Mouse (Mus musculus) fibroblast of lung, adult 2 months (primary cell): Measurements from ENCODE around the gene Slc7a7.
A peak's percentile ranks its signal among the peaks of the same experiment; 100 is the strongest.
"Not testable (repeated sequence)": the region's sequence is repeated elsewhere in the genome, so short reads cannot be mapped to it uniquely, and the experiment has no call there.

Source experiments
- DNase-seq: peaks from one replicate; pipeline ENCODE4 v3.0.0-alpha.2; 2011; ENCODE audit warnings: low read depth

Slc7a7 gene

DNA sequence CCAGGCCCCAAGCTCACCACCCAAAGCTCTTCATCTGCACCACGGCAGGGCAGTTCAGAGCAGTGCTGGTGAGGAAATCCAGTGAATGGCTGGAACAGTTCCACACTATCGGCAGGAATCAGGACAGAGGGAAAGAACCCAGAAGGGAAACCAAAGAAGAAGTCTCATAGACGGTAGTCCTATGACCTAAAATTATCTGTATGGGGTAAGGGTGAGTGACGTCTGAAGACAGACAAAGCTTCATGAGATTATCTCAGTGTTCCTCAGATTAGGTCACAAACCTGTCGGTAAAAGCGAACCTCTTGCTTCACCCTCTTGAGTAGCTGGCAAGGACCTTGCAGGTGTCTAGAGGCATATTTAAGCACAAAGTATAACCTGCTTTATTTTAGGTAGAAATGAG is 40.4 kb downstream of the Slc7a7 start:
- DNase-seq: no peak

- DNase-seq: no peak
Measured at GRCm38 (mm10) chr14:54375916-54376315, 41.7 kb downstream of the Slc7a7 start.

DNA sequence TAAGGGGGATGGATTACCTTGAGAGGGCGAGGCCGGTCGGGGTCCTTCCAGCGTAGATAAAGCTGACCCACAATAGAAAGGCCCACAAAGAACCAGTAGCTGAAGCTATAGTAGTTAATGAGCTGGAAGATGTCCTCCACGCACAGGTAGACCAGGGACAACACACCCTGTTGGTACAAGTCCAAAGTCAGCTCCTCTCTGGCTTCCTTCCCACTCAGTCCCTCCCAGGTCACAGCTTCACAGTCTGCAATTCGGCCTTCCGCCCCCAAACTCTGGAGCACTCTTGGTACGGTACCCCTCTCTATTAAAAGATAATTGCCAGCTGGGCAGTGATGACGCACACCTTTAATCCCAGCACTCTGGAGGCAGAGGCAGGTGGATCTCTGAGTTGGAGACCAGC is 44.7 kb downstream of the Slc7a7 start:
- no peak for DNase-seq

DNA sequence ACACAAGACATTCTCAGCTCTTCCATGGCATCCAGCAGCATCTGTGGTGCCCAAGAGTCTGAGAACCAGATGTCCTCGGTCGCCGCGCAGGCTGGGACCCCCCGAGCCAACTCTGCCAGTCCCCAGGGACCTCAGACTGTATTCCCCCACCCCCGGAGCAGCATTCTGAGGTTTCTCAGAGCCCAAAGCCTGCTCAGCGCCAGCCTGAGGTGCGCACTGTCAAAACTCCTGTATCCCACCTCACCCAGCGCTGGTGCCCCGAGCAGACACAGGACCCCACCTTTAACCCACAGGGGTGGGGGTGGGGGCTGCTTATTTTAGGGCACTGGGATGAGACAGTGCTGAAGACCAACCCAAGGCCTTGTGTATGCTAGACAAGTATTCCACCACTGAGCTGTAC is 46.1 kb downstream of the Slc7a7 start:
- DNase-seq: no peak

DNA sequence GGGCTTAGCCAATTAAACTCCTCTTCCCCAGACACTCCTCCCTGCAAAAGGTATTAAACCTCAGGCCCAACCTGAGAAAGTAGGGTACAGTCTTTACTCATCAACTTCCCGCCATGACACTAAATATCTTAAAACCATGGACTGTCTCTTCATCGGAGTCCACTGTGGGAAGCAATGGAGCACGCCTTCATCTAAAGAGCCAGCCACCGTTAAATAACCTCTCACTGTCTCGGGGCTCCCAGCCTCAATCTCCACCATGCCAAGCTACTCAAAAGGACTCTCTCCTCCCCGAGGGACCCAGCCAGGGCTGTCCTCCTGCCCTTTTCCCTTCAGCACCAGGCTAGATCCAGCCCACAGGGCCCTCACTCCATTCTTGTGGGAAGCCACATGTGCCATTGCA is 47.0 kb downstream of the Slc7a7 start:
- DNase-seq: no peak

- DNase-seq: no peak
Measured at GRCm38 (mm10) chr14:54369372-54369771, 48.2 kb downstream of the Slc7a7 start.

DNA sequence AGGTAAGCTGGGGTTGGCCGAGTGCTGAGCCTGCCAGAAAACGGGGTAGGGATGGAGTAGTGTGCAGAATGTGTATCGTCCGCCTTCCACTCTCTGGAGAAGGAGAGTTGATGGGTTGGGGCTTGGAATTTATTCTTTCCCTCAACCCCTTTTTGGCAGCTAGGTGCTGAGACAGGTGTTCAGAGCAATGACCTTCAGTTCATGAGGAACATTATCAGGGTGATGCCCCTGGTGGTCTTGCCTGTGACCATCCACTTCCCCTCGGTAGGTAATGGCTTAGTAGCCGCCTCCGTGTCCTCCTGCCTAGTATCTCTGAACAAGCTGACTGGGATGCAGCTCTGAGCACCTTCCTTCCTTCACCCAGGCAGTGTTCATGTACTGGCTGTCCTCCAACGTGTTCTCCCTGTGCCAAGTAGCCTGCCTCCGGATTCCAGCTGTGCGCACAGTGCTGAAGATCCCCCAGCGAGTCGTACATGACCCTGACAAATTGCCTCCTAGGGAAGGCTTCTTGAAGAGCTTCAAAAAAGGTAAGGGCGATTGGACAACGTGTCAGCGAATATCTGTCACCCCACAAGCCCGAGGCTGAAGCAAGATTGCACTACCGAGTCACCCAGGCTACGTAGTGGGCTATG is 50.0 kb downstream of the Slc7a7 start:
- DNase-seq: no peak

GRCm38 (mm10) chr14:54366581-54366980 is 51.0 kb downstream of the Slc7a7 start:
- DNase-seq: no peak

DNA sequence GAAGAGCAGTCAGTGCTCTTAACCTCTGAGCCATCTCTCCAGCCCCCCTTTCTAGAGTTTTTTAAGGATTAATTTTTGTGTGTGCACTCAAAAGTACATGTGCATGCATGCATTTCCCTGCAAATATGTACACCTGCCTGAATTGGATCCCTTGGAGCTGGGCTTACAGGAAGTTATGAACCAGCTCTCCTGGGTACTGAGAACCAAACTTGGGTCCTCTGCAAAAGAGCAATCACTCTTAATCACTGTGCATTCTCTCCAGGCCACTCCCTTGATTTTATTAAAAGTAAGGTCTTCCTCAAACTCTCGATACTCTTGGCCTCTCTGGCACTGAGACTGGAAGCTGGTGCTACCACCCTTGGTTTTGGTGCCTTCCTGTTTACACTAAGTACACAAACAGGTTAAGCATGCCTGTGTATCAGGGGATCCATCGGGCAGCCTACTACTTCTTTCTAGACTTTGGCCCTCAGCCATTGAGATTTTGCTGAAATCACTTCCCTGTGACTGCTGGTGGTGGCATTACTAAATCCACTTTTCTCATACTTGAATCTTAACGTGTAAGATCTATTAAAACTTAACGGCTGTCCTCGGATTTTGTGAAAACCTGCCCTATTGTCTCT is 52.4 kb downstream of the Slc7a7 start:
- no peak for DNase-seq

GRCm38 (mm10) chr14:54363156-54363555 is 54.4 kb downstream of the Slc7a7 start:
- no peak for DNase-seq

DNA sequence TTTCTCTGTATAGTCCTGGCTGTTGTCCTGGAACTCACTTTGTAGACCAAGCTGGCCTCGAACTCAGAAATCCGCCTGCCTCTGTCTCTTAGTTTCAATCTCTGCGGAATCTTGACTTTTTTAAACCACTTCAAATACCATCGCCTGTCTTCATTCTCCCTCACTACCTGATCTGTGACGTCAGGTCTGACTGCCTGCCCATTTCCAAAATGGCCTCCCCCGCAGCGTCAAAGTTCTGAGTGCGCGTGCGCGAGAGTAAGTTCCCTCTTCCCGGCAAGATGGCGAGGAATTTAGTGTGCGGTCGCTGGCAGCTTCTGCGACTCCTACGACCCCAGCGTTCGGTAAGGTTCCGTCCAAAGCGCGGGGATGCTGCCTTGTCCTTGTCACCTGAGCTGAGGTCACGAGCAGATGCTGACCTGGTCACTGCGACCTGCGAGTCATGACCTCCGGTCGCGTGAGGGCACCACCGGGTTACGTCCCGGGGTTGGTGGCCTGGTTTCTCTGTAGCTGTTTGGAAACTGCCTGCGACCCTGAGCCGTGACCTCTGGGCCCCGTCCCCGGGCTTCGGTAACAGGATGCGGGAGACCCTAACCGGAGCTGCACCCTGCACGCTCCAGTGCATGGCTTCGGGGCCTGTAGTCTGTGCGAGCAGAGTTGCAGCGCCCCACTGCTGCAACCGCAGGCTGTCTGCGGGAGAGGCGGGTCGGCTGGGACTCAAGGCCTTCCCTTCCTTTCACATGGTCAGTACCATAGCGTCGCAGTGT is 56.8 kb downstream of the Slc7a7 start, which contains the start of gene Oxa1l:
Gene Oxa1l, plus strand, starts transcription at position 258 of the 764 bp plus-strand sequence.
- DNase-seq: peak; percentile 85

DNA sequence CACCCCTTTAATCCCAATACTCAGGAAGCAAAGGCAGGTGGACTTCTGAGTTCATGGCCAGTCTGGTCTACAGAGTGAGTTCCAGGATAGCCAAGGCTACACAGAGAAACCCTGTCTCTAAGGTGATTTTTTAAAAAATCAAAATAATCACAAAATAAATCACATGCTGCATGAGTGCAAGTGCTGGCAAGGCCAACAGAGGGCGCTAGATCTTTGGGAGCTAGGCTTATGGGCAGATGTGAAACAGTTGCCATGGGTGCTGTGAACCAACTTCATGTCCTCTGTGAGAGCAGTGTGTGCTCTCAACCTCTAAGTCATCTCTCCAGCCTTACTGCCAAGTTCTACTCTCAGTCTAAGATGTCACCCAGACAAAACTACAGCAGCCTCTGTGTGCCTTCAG is 63.2 kb downstream of the Slc7a7 start:
- no peak for DNase-seq

DNA sequence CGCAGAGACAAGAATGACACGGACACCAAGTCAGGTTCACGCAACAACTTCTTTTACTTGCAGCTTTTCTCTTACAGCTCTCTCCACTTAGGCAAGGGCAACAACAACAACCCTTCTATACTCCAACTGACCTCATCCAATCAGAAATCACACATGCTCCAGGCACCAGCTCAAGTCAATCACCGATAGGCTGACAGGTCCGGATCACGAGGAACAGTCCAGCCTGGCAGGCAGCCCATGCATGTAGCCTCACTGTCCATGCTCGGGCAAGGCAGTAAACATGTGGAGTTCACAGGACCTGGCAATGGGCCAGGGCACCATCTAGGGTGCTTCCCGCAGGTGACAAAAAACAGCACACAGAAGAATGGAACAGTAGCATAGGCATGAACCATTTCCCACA is 65.3 kb downstream of the Slc7a7 start:
- no peak for DNase-seq

GRCm38 (mm10) chr14:54350773-54351541 is 66.6 kb downstream of the Slc7a7 start:
- not testable (repeated sequence) for DNase-seq

DNA sequence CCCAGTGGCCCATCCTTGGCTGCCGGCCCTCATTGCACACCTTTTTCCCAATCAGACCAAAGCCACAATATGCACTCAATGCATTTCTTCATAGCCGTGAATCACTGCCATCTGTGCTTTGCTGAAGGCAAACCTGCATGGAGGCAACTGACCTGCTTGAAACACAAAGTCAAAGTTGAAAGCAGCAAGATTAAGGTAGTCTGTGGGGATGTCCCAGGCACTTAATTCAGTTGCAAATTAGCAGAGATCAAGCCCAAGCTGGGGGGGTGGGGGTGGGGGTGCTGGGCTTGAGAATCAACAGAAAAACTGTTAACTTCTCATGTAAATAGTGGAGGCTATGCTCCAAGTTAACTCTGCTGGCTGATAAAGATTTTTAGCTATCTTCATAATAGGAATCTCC is 75.8 kb downstream of the Slc7a7 start:
- DNase-seq: not testable (repeated sequence)

GRCm38 (mm10) chr14:54340836-54341235 is 76.7 kb downstream of the Slc7a7 start:
- no peak for DNase-seq

GRCm38 (mm10) chr14:54333452-54334189 is 84.0 kb downstream of the Slc7a7 start:
- no peak for DNase-seq

GRCm38 (mm10) chr14:54332176-54333074 is 85.2 kb downstream of the Slc7a7 start:
- DNase-seq: no peak

- DNase-seq: no peak
Measured at GRCm38 (mm10) chr14:54331178-54331577, 86.4 kb downstream of the Slc7a7 start.

GRCm38 (mm10) chr14:54329201-54329600 is 88.4 kb downstream of the Slc7a7 start:
- no peak for DNase-seq

DNA sequence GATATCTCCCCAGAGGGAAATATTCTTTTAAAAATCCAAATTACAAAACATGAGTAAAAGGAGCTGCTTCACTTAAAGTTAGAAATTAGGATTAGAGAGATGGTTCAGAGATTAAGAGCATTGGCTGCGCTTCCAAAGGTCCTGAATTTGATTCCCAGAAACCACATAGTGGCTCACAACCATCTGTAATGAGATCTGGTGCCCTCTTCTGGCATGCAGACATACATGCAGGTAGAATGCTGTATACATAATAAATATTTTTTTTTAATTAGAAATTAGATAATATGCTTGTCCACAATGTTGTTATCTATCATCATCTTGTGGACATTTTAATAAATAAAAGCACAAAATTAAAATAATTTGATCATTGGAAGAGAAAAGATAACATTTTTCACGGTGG is 89.0 kb downstream of the Slc7a7 start:
- no peak for DNase-seq
